Mouse (Mus musculus) intestine, postnatal 0 days (tissue): Measurements from ENCODE around the gene Ctcfl. TPM values are rescaled to one million over a fixed set of nuclear protein-coding genes. Genes with fewer than 3 reads are reported as not detected.

Source experiments
- ATAC-seq: fragments of 200-750 bp; cut with Nextera tagmentation; 2 replicates; pipeline ENCODE4 v1.8.0; 2017; ENCODE audit warnings: mild to moderate bottlenecking, moderate TSS enrichment, moderate library complexity
- H3K27ac ChIP-seq: fragments of 300-500 bp; sonication (generic); 2 replicates; pipeline ENCODE4 v1.5.1; 2014; ENCODE audit warnings: mild to moderate bottlenecking, low read depth, low read length, moderate library complexity
- H3K27me3 ChIP-seq: fragments of 300-500 bp; sonication (generic); replicated peaks from 2 replicates; pipeline ENCODE4 v1.6.1; 2014; ENCODE audit warnings: low read length, mixed read lengths; ENCODE audit not compliant: control insufficient read depth, insufficient read depth
- H3K36me3 ChIP-seq: fragments of 300-500 bp; sonication (generic); 2 replicates; pipeline ENCODE4 v1.6.1; 2014; ENCODE audit warnings: mild to moderate bottlenecking, moderate library complexity; ENCODE audit not compliant: control insufficient read depth, insufficient read depth
- H3K4me1 ChIP-seq: fragments of 300-500 bp; sonication (generic); replicated peaks from 2 replicates; pipeline ENCODE4 v1.6.1; 2014; ENCODE audit warnings: antibody characterized with exemption, low read length, mixed read lengths; ENCODE audit not compliant: control insufficient read depth, insufficient read depth
- H3K4me2 ChIP-seq: fragments of 300-500 bp; sonication (generic); replicated peaks from 2 replicates; pipeline ENCODE4 v1.6.1; 2014; ENCODE audit warnings: low read depth, mild to moderate bottlenecking, moderate library complexity
- H3K4me3 ChIP-seq: fragments of 300-500 bp; sonication (generic); 2 replicates; pipeline ENCODE4 v1.5.1; 2014; ENCODE audit warnings: low read depth, low read length
- H3K9ac ChIP-seq: fragments of 300-500 bp; sonication (generic); 2 replicates; pipeline ENCODE4 v1.6.1; 2014; ENCODE audit warnings: mild to moderate bottlenecking, low read depth, low read length
- H3K9me3 ChIP-seq: fragments of 300-500 bp; sonication (generic); 2 replicates; pipeline ENCODE4 v1.6.1; 2016; ENCODE audit warnings: mixed run types; ENCODE audit not compliant: control insufficient read depth
- CTCF ChIP-seq: sonication (generic); IDR thresholded peaks from 2 replicates; pipeline ENCODE4 v1.5.1; 2016; ENCODE audit warnings: low read depth, mild to moderate bottlenecking, control low read depth, antibody characterized with exemption, moderate library complexity
- WGBS: fragments of 180-500 bp; shearing (Covaris S2); extraction: QIAGEN DNeasy Blood & Tissue Kit; methylation state at CpG from one replicate; pipeline ENCODE4 v1.1.7; 2014; 5-methylcytosine and 5-hydroxymethylcytosine counted together
- polyA plus RNA-seq: library from polyadenylated mRNA; unstranded; fragments of >200 nt; fragmentation: Nextera tagmentation; extraction: Ambion mirVana; gene quantifications from 2 replicates; pipeline ENCODE4 v1.2.1, GENCODE M21; 2015

The Ctcfl gene
- 0.82 and 1.0 TPM in 2 replicates for polyA plus RNA-seq

- WGBS: 89% methylated on average over 35 of the region's 35 CpGs
- H3K27me3 ChIP-seq: no peaks in the 10 kb centered on the region
- ATAC-seq: no peak; the same call in 1 of the 2 replicates
- TF ChIP-seq CTCF: peak; percentile 33
- H3K9me3 ChIP-seq: no peaks in the 10 kb centered on the region
- H3K4me3 ChIP-seq: no peak within 1 kb of the TSS
- H3K27ac ChIP-seq: no peak within 1 kb of the TSS
- H3K36me3 ChIP-seq: no peaks in the 10 kb centered on the region
- H3K4me2 ChIP-seq: no peak within 1 kb of the TSS
- no peak within 1 kb of the TSS for H3K9ac ChIP-seq
- no peaks in the 10 kb centered on the region for H3K4me1 ChIP-seq
Measured at GRCm38 (mm10) chr2:173119023-173119944, at the start of gene Ctcfl. Gene Ctcfl (minus strand): TSS chr2:173119525.

GRCm38 (mm10) chr2:173168411-173168851, 49.1 kb upstream of the Ctcfl start:
- Histone ChIP-seq H3K4me2 (no peak overlapping the region), H3K9me3 (no peaks in the 10 kb centered on the region), H3K4me1 (peaks cover 13% of the 10 kb centered on the region; the same call in 1 of the 2 replicates), H3K4me3 (no peak overlapping the region), H3K27me3 (no peaks in the 10 kb centered on the region), H3K27ac (no peak overlapping the region), H3K36me3 (no peaks in the 10 kb centered on the region), H3K9ac (no peak overlapping the region)
- no peak for TF ChIP-seq CTCF
- WGBS: 60% methylated on average over 5 of the region's 5 CpGs
- no peak for ATAC-seq

GRCm38 (mm10) chr2:173165357-173165756, 46.0 kb upstream of the Ctcfl start:
- 87% methylated on average over 10 of the region's 10 CpGs for WGBS

GRCm38 (mm10) chr2:173164946-173165345, 45.6 kb upstream of the Ctcfl start:
- no peak for ATAC-seq
- WGBS: 89% methylated on average over 10 of the region's 10 CpGs

More at GRCm38 (mm10) chr2:173165357-173165756, 46.0 kb upstream of the Ctcfl start:
- H3K36me3 ChIP-seq: no peaks in the 10 kb centered on the region
- TF ChIP-seq CTCF: no peak
- H3K27me3 ChIP-seq: no peaks in the 10 kb centered on the region
- no peak overlapping the region for H3K9ac ChIP-seq
- H3K4me2 ChIP-seq: no peak overlapping the region
- no peak for ATAC-seq
- H3K4me3 ChIP-seq: no peak overlapping the region
- H3K4me1 ChIP-seq: 0 out of 2 replicates have a peak, but pooled peaks cover 2% of the 10 kb centered on the region
- H3K9me3 ChIP-seq: no peaks in the 10 kb centered on the region
- no peak overlapping the region for H3K27ac ChIP-seq

GRCm38 (mm10) chr2:173164358-173164757, 45.0 kb upstream of the Ctcfl start:
- Histone ChIP-seq H3K4me1 (0 out of 2 replicates have a peak, but pooled peaks cover 2% of the 10 kb centered on the region), H3K9me3 (no peaks in the 10 kb centered on the region), H3K27me3 (no peaks in the 10 kb centered on the region), H3K4me2 (no peak overlapping the region), H3K4me3 (no peak overlapping the region), H3K36me3 (no peaks in the 10 kb centered on the region), H3K27ac (no peak overlapping the region), H3K9ac (no peak overlapping the region)
- 56% methylated on average over 2 of the region's 2 CpGs for WGBS
- no peak for ATAC-seq
- TF ChIP-seq CTCF: peak; percentile 82

More at GRCm38 (mm10) chr2:173164946-173165345, 45.6 kb upstream of the Ctcfl start:
- Histone ChIP-seq H3K9me3 (no peaks in the 10 kb centered on the region), H3K9ac (no peak overlapping the region), H3K27me3 (no peaks in the 10 kb centered on the region), H3K4me2 (no peak overlapping the region), H3K36me3 (no peaks in the 10 kb centered on the region), H3K4me1 (0 out of 2 replicates have a peak, but pooled peaks cover 2% of the 10 kb centered on the region), H3K27ac (no peak overlapping the region), H3K4me3 (no peak overlapping the region)
- no peak for TF ChIP-seq CTCF

GRCm38 (mm10) chr2:173163380-173163779, 44.1 kb upstream of the Ctcfl start:
- Histone ChIP-seq H3K36me3 (no peaks in the 10 kb centered on the region), H3K4me3 (no peak overlapping the region), H3K27me3 (no peaks in the 10 kb centered on the region), H3K4me2 (no peak overlapping the region), H3K9me3 (no peaks in the 10 kb centered on the region), H3K4me1 (0 out of 2 replicates have a peak, but pooled peaks cover 2% of the 10 kb centered on the region), H3K9ac (no peak overlapping the region), H3K27ac (peak overlapping the region; percentile 23; the same call in 1 of the 2 replicates)
- WGBS: 53% methylated on average over 8 of the region's 8 CpGs
- TF ChIP-seq CTCF: no peak
- peak; percentile 20; the same call in 1 of the 2 replicates for ATAC-seq
